Mouse (Mus musculus) ES-E14 (cell line): ENCODE measurements around the gene Hspb7.

ENCODE experiments used
- HCFC1 ChIP-seq: IDR thresholded peaks from 2 replicates; pipeline ENCODE4 v1.6.1; 2012; ENCODE audit warnings: low read length, inconsistent platforms, borderline replicate concordance; ENCODE audit not compliant: insufficient read depth
- ZC3H11A ChIP-seq: IDR thresholded peaks from 2 replicates; pipeline ENCODE4 v1.6.1; 2012; ENCODE audit warnings: low read depth, mild to moderate bottlenecking, inconsistent platforms, low read length, borderline replicate concordance

DNA sequence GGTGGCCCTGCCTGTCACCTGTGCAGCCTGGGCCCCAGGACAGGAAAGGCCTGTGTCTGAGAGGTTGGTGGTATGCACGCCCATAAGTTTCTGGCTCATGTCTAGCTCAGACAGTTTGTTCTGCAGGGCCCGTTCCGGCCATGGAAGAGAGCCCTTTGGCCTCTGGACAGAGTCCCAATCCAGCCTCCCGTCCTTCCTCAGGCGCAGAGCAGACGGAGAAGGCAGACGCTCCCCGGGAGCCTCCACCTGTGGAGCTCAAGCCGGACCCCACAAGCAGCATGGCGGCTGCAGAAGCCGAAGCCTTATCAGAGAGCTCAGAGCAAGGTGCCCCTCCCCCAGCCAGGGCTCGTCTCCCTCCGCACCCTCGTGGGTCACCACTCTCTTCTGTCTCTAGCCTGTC lies 42.9 kb downstream of the Hspb7 start:
- TF ChIP-seq ZC3H11A (no peak), HCFC1 (no peak)
